Mouse (Mus musculus) cortical plate, adult 2 months (tissue): ENCODE data around the gene Plekha8.

Experiments used
- CTCF ChIP-seq: fragments of 200-500 bp; IDR thresholded peaks from 2 replicates; pipeline ENCODE4 v1.5.1; 2011; ENCODE audit warnings: mild to moderate bottlenecking, control low read depth, low read length; ENCODE audit not compliant: insufficient read depth; ENCODE audit errors: extremely low read depth
- POLR2A ChIP-seq: fragments of 200-500 bp; IDR thresholded peaks from 2 replicates; pipeline ENCODE4 v1.6.1; 2011; ENCODE audit warnings: mild to moderate bottlenecking, low read length, control low read depth; ENCODE audit not compliant: insufficient read depth; ENCODE audit errors: extremely low read depth

- no peak for TF ChIP-seq POLR2A
- no peak for TF ChIP-seq CTCF
Measured at GRCm38 (mm10) chr6:54563561-54563960, 31.4 kb upstream of the Plekha8 start.
